Mouse (Mus musculus) thymus, adult 2 months (tissue): ENCODE measurements around the gene Hpca. TPM values are rescaled to one million over a fixed set of nuclear protein-coding genes. Genes with fewer than 3 reads are reported as not detected.

Experiments
- DNase-seq: peaks from one replicate; pipeline ENCODE4 v3.0.0; 2021
- H3K27ac ChIP-seq: fragments of 200-500 bp; 2 replicates; pipeline ENCODE4 v1.5.1; 2012; ENCODE audit warnings: low read length, control low read depth; ENCODE audit not compliant: control insufficient read depth, insufficient read depth
- H3K27me3 ChIP-seq: fragments of 200-500 bp; 2 replicates; pipeline ENCODE4 v1.6.1; 2012; ENCODE audit warnings: mild to moderate bottlenecking, low read length, moderate library complexity, mixed read lengths; ENCODE audit not compliant: control insufficient read depth, insufficient read depth
- H3K36me3 ChIP-seq: fragments of 200-500 bp; 2 replicates; pipeline ENCODE4 v1.6.1; 2012; ENCODE audit warnings: mild to moderate bottlenecking, low read length, moderate library complexity; ENCODE audit not compliant: control insufficient read depth, insufficient read depth
- H3K4me1 ChIP-seq: fragments of 200-500 bp; replicated peaks from 2 replicates; pipeline ENCODE4 v1.6.1; 2012; ENCODE audit warnings: low read length; ENCODE audit not compliant: control insufficient read depth, insufficient read depth
- H3K4me3 ChIP-seq: fragments of 200-500 bp; 2 replicates; pipeline ENCODE4 v1.5.1; 2012; ENCODE audit warnings: mild to moderate bottlenecking, low read length, control low read depth, moderate library complexity; ENCODE audit not compliant: control insufficient read depth, insufficient read depth
- CTCF ChIP-seq: fragments of 200-500 bp; IDR thresholded peaks from 2 replicates; pipeline ENCODE4 v1.5.1; 2012; ENCODE audit warnings: mild to moderate bottlenecking, control low read depth, low read length, moderate library complexity, borderline replicate concordance; ENCODE audit not compliant: control insufficient read depth, poor library complexity, insufficient read depth; ENCODE audit errors: extremely low read depth
- POLR2A ChIP-seq: fragments of 200-500 bp; IDR thresholded peaks from 2 replicates; pipeline ENCODE4 v1.6.1; 2012; ENCODE audit warnings: mild to moderate bottlenecking, low read length, control low read depth, moderate library complexity; ENCODE audit not compliant: control insufficient read depth, poor library complexity, insufficient read depth; ENCODE audit errors: extremely low read depth
- WGBS: fragments of 180-500 bp; shearing (Covaris S2); methylation state at CpG from one replicate; pipeline ENCODE4 v1.1.7; 2018; 5-methylcytosine and 5-hydroxymethylcytosine counted together
- polyA plus RNA-seq: library from polyadenylated mRNA; depleted of rRNA; stranded (reverse); fragments of >200 nt; gene quantifications from 2 replicates; pipeline ENCODE4 v1.2.3, GENCODE M21; 2012

Gene Hpca
- polyA plus RNA-seq, 1 experiment, result 1.0 TPM

DNA sequence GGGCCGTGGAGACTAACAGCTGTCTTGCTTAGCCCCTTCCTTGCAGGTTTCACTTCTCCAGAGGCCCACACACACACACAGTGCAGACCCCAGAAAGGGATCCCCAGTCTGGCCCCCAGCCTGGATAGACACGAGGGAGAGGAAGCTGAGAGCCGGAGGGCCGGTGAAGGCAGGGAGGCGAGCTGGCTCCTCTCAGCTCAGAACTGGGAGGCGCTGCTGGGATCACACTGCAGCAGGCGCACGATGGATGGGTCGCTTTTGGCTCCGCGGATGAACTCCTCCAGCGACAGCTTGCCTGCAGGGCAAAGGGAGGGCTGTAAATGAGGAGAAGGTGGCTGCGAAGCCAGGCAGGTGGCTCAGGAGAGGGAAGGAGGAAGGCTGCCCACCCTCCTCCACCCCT lies 9.6 kb downstream of the Hpca start:
- Histone ChIP-seq H3K4me3 (no peak overlapping the region), H3K27ac (no peak overlapping the region), H3K27me3 (no peaks in the 10 kb centered on the region; the same call in none of the 2 replicates), H3K36me3 (no peaks in the 10 kb centered on the region), H3K4me1 (peaks cover 5% of the 10 kb centered on the region; the same call in 1 of the 2 replicates)
- no peak for DNase-seq
- TF ChIP-seq POLR2A (no peak), CTCF (no peak)
- WGBS, result 67% methylated on average over 13 of the region's 13 CpGs

DNA sequence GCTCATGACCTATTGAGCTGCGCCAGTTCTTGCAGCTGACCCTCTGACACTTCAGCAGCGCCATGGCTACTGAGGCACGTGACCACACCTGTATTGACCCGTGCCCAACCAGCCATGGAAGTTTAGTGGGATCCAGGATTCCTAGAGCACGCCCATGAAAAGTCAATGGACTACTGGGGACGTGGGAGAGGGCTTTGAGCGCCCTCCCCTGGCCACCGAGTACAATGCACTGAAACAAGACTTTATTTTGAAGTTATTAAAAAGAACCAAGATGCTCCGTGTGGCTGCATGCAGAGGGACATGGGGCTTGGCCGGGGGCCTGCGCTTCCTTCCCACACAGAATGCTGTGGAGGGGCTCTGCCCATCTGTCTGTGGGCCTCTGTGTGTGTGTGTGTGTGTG lies 10.5 kb downstream of the Hpca start:
- Histone ChIP-seq H3K4me3 (no peak overlapping the region), H3K36me3 (no peaks in the 10 kb centered on the region), H3K27me3 (no peaks in the 10 kb centered on the region; the same call in none of the 2 replicates), H3K4me1 (peaks cover 5% of the 10 kb centered on the region; the same call in 1 of the 2 replicates), H3K27ac (no peak overlapping the region)
- TF ChIP-seq POLR2A (no peak), CTCF (no peak)
- WGBS, result 61% methylated on average over 11 of the region's 11 CpGs
- DNase-seq, result no peak

DNA sequence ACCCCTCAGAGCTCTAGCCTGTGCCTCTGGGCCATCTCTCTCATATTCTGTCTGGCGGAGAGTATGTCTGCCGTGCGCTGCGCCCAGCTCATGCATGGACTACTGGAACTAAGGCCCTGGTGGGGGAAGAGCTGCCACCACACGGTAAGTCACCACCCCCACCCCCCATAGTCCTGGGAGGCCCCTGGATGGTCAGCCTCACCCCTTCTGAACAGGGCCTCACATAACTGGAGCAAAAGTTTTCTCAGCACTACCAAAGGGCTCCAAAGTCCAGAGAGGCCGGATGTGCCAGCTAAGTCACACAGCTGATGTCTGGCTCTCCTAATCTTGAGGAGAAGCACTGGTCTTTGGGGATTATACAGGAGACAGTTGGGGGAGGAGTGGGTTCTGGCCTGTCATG lies 11.0 kb downstream of the Hpca start:
- no peak overlapping the region for H3K27ac ChIP-seq

DNA sequence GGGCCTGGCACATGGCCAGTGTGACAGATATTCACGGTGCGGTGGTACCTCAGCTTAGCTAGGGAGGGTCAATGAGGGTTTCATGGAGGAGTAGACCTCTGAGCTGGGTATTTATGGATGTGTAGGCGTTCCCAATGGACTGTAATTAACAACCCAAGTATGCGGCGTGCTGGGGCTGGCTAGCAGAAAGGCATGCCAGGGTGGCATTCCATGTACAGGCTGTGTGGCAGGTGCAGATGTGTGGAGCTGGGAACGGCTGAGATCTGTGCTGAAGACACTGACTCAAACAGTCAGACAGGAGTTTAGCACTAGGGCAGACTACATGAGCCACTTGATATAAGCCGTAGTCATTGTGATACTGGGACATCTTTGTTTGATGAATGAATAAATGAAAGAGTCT lies 13.2 kb downstream of the Hpca start:
- no peak overlapping the region for H3K4me3 ChIP-seq
- H3K27ac ChIP-seq, result no peak overlapping the region
- H3K27me3 ChIP-seq, result peaks cover 3% of the 10 kb centered on the region
- no peaks in the 10 kb centered on the region for H3K36me3 ChIP-seq
- DNase-seq, result no peak
- H3K4me1 ChIP-seq, result peaks cover 5% of the 10 kb centered on the region; the same call in 1 of the 2 replicates
- no peak for TF ChIP-seq POLR2A
- no peak for TF ChIP-seq CTCF
- 92% methylated on average over 7 of the region's 7 CpGs for WGBS

More for the DNA sequence above, 11.0 kb downstream of the Hpca start:
- Histone ChIP-seq H3K36me3 (no peaks in the 10 kb centered on the region), H3K4me3 (no peak overlapping the region), H3K4me1 (peaks cover 5% of the 10 kb centered on the region; the same call in 1 of the 2 replicates), H3K27me3 (no peaks in the 10 kb centered on the region; the same call in none of the 2 replicates)
- 90% methylated on average over 6 of the region's 6 CpGs for WGBS
- no peak for DNase-seq
- TF ChIP-seq CTCF (no peak), POLR2A (no peak)

DNA sequence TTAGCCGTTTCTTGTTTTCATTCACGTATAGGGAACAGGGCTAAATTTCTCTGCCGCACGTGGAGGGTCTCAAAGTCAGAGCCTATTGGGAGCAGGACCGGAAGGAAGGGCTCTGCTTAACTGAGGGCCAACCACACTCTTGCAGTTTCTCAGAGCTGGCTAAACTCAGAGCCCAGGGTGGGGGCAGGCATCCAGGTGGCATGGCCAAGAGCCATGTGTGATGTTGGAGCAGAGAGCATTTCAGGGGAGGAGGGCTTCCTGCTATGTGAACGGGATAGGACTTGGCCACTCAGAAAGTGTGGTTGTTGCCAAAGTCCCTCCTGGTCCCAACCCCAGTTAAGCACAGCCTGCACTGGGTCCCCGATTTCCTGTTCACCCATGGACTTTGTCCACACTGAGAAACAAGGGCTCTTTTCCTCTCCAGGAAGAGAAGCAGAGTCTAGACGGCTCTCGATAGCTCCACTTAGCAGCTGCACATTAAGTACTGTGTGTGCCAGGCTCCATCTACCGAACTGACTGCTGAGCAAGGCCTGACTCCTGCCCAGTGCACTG lies 14.4 kb downstream of the Hpca start:
- TF ChIP-seq CTCF, result no peak
- TF ChIP-seq POLR2A, result no peak
- Histone ChIP-seq H3K4me3 (no peak overlapping the region), H3K27ac (no peak overlapping the region), H3K27me3 (peaks cover 3% of the 10 kb centered on the region), H3K36me3 (no peaks in the 10 kb centered on the region), H3K4me1 (no peaks in the 10 kb centered on the region)
- DNase-seq, result no peak
- 57% methylated on average over 10 of the region's 10 CpGs for WGBS

DNA sequence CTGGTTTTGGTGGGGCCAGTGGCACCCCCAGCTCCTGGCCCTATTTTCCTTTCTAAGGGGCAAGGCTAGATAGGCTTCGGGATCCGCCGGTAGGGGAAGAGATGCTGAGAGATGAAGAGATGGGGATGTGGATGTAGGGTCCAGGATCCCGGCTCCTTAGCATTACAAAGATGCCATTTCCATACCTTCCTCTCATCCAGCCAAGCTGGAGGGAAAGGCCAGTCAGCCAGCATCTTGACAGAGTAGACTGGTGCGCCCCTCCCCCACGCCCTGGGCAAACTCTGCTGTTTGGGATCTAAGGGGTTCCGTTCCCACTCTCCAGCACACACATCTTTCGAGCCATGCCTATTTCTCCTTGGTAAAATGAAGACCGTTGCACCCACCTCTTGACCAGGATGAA lies 15.8 kb downstream of the Hpca start:
- H3K4me1 ChIP-seq, result no peaks in the 10 kb centered on the region
- TF ChIP-seq CTCF (no peak), POLR2A (no peak)
- DNase-seq, result no peak
- H3K36me3 ChIP-seq, result no peaks in the 10 kb centered on the region
- H3K27ac ChIP-seq, result no peak overlapping the region
- H3K27me3 ChIP-seq, result peaks cover 3% of the 10 kb centered on the region
- no peak overlapping the region for H3K4me3 ChIP-seq
- WGBS, result 55% methylated on average over 9 of the region's 9 CpGs

DNA sequence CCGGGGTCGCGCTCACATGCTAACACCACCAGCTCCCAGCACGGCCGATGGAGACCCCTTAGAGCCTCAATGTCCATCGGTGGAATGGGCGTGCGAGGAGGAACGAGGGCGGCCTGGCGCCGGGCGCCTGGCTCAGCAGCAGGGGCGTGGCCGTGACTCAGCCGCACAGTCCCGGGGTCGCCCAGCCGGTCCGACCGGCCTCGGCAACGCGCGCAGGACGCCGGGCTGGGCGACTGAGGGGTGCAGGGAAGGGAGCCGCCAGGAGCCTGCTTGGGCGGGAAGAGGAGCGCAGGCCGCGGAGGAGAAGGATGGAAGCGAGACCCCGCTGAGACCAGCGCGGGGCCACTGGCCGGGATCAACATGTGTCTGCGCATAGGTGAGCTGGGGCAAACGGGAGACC lies 16.5 kb downstream of the Hpca start, which contains the start of gene Tmem54:
Tmem54 (plus strand) TSS at position 193 of the 400 bp plus-strand sequence.
- DNase-seq, result no peak
- peaks cover 3% of the 10 kb centered on the region for H3K27me3 ChIP-seq
- no peak within 1 kb of the TSS for H3K4me3 ChIP-seq
- no peaks in the 10 kb centered on the region for H3K36me3 ChIP-seq
- H3K4me1 ChIP-seq, result no peaks in the 10 kb centered on the region
- H3K27ac ChIP-seq, result no peak within 1 kb of the TSS
- no peak for TF ChIP-seq POLR2A
- no peak for TF ChIP-seq CTCF
- 4% methylated on average over 40 of the region's 40 CpGs for WGBS
